Mouse (Mus musculus) midbrain, embryonic 14.5 days (tissue): ENCODE measurements at regions not wholly inside any gene's neighbourhood (a gene's known extent, or its start where the extent isn't known, plus 50 kb on each side); places are given as distances from the start of the nearest gene placed in this dataset.
A peak's percentile ranks its signal among the peaks of the same experiment; 100 is the strongest.

Experiments used
- ATAC-seq: fragments of 200-750 bp; cut with Nextera tagmentation; 2 replicates; pipeline ENCODE4 v1.8.0; 2017; ENCODE audit warnings: moderate number of reproducible peaks, moderate library complexity; ENCODE audit not compliant: low FRiP score, low TSS enrichment
- DNase-seq: peaks from one replicate; pipeline ENCODE4 v3.0.0-alpha.2; 2015
- H3K27ac ChIP-seq: fragments of 300-500 bp; sonication (generic); replicated peaks from 2 replicates; pipeline ENCODE4 v1.5.1; 2014; ENCODE audit warnings: mild to moderate bottlenecking, low read depth, low read length, moderate library complexity
- H3K27me3 ChIP-seq: fragments of 300-500 bp; sonication (generic); 2 replicates; pipeline ENCODE4 v1.6.1; 2014; ENCODE audit warnings: low read length, control low read depth, mixed read lengths; ENCODE audit not compliant: control insufficient read depth, insufficient read depth
- H3K36me3 ChIP-seq: fragments of 300-500 bp; sonication (generic); 2 replicates; pipeline ENCODE4 v1.6.1; 2014; ENCODE audit warnings: low read length, control low read depth; ENCODE audit not compliant: control insufficient read depth, insufficient read depth
- H3K4me1 ChIP-seq: fragments of 300-500 bp; sonication (generic); 2 replicates; pipeline ENCODE4 v1.6.1; 2014; ENCODE audit warnings: mild to moderate bottlenecking, antibody characterized with exemption, low read length, control low read depth; ENCODE audit not compliant: control insufficient read depth, insufficient read depth
- H3K4me2 ChIP-seq: fragments of 300-500 bp; sonication (generic); 2 replicates; pipeline ENCODE4 v1.6.1; 2014; ENCODE audit warnings: mild to moderate bottlenecking, low read length, moderate library complexity
- H3K4me3 ChIP-seq: fragments of 300-500 bp; sonication (generic); replicated peaks from 2 replicates; pipeline ENCODE4 v1.5.1; 2014; ENCODE audit warnings: low read depth, low read length
- H3K9ac ChIP-seq: fragments of 300-500 bp; sonication (generic); replicated peaks from 2 replicates; pipeline ENCODE4 v1.6.1; 2014; ENCODE audit warnings: mild to moderate bottlenecking, low read length, moderate library complexity
- H3K9me3 ChIP-seq: fragments of 300-500 bp; sonication (generic); 2 replicates; pipeline ENCODE4 v1.6.1; 2016; ENCODE audit warnings: low read length, control low read depth, mixed read lengths; ENCODE audit not compliant: control insufficient read depth
- WGBS: fragments of 180-500 bp; shearing (Covaris S2); extraction: QIAGEN DNeasy Blood & Tissue Kit; methylation state at CpG from one replicate; pipeline ENCODE4 v1.1.7; 2014; 5-methylcytosine and 5-hydroxymethylcytosine counted together

GRCm38 (mm10) chr12:88530450-88531143, 170.2 kb downstream of the Adck1 start:
- Histone ChIP-seq H3K9me3 (no peaks in the 10 kb centered on the region), H3K36me3 (no peaks in the 10 kb centered on the region), H3K4me2 (no peak overlapping the region), H3K9ac (no peak overlapping the region), H3K27me3 (no peaks in the 10 kb centered on the region), H3K4me1 (no peaks in the 10 kb centered on the region), H3K4me3 (no peak overlapping the region), H3K27ac (no peak overlapping the region)
- ATAC-seq (no peak), DNase-seq (peak; percentile 15)
- WGBS: 62% methylated on average over 5 of the region's 5 CpGs

GRCm38 (mm10) chr12:88532261-88532973, 172.1 kb downstream of the Adck1 start:
- ATAC-seq (no peak), DNase-seq (peak; percentile 1)
- H3K4me1 ChIP-seq: no peaks in the 10 kb centered on the region
- H3K36me3 ChIP-seq: no peaks in the 10 kb centered on the region
- H3K9ac ChIP-seq: no peak overlapping the region
- no peak overlapping the region for H3K4me3 ChIP-seq
- WGBS: 69% methylated on average over 8 of the region's 8 CpGs
- no peak overlapping the region for H3K4me2 ChIP-seq
- H3K27ac ChIP-seq: no peak overlapping the region
- H3K9me3 ChIP-seq: no peaks in the 10 kb centered on the region
- H3K27me3 ChIP-seq: no peaks in the 10 kb centered on the region

- no peak overlapping the region for H3K27ac ChIP-seq
- DNase-seq (no peak), ATAC-seq (no peak)
- no peaks in the 10 kb centered on the region for H3K9me3 ChIP-seq
- H3K4me2 ChIP-seq: no peak overlapping the region
- no peaks in the 10 kb centered on the region for H3K36me3 ChIP-seq
- H3K27me3 ChIP-seq: no peaks in the 10 kb centered on the region
- H3K9ac ChIP-seq: no peak overlapping the region
- WGBS: 73% methylated on average over 1 of the region's 1 CpGs
- no peak overlapping the region for H3K4me3 ChIP-seq
- no peaks in the 10 kb centered on the region for H3K4me1 ChIP-seq
Measured at GRCm38 (mm10) chr12:88551856-88552255, 170.8 kb upstream of the Nrxn3 start.

- Histone ChIP-seq H3K9me3 (no peaks in the 10 kb centered on the region), H3K9ac (no peak overlapping the region), H3K27me3 (no peaks in the 10 kb centered on the region), H3K27ac (no peak overlapping the region), H3K36me3 (no peaks in the 10 kb centered on the region), H3K4me2 (no peak overlapping the region), H3K4me3 (no peak overlapping the region), H3K4me1 (no peaks in the 10 kb centered on the region)
- ATAC-seq (no peak), DNase-seq (no peak)
- WGBS: 90% methylated on average over 2 of the region's 2 CpGs
Measured at GRCm38 (mm10) chr12:88555475-88555874, 167.2 kb upstream of the Nrxn3 start.

GRCm38 (mm10) chr12:88558036-88558435, 164.6 kb upstream of the Nrxn3 start:
- Histone ChIP-seq H3K9me3 (0 out of 2 replicates have a peak, but pooled peaks cover 4% of the 10 kb centered on the region), H3K27me3 (no peaks in the 10 kb centered on the region), H3K4me2 (no peak overlapping the region), H3K9ac (no peak overlapping the region), H3K4me1 (no peaks in the 10 kb centered on the region), H3K36me3 (no peaks in the 10 kb centered on the region), H3K4me3 (no peak overlapping the region), H3K27ac (no peak overlapping the region)
- 88% methylated on average over 3 of the region's 3 CpGs for WGBS
- ATAC-seq (no peak), DNase-seq (no peak)

GRCm38 (mm10) chr12:88579974-88580373, 142.7 kb upstream of the Nrxn3 start:
- 24% methylated on average over 8 of the region's 8 CpGs for WGBS
- H3K4me1 ChIP-seq: no peaks in the 10 kb centered on the region
- H3K4me2 ChIP-seq: peak overlapping the region; percentile 10; the same call in 1 of the 2 replicates
- H3K36me3 ChIP-seq: no peaks in the 10 kb centered on the region
- H3K9ac ChIP-seq: no peak overlapping the region
- H3K9me3 ChIP-seq: no peaks in the 10 kb centered on the region
- H3K27ac ChIP-seq: 0 out of 2 replicates have a peak overlapping the region, but pooled peaks have one; percentile 45
- H3K4me3 ChIP-seq: no peak overlapping the region
- ATAC-seq (0 out of 2 replicates have a peak, but pooled peaks have one; percentile 34), DNase-seq (peak; percentile 46)
- H3K27me3 ChIP-seq: no peaks in the 10 kb centered on the region

- ATAC-seq (no peak), DNase-seq (no peak)
- Histone ChIP-seq H3K27ac (no peak overlapping the region), H3K27me3 (no peaks in the 10 kb centered on the region), H3K36me3 (no peaks in the 10 kb centered on the region), H3K9ac (no peak overlapping the region), H3K4me3 (no peak overlapping the region), H3K9me3 (no peaks in the 10 kb centered on the region), H3K4me1 (no peaks in the 10 kb centered on the region), H3K4me2 (no peak overlapping the region)
Measured at GRCm38 (mm10) chr12:88605939-88606338, 116.7 kb upstream of the Nrxn3 start.

GRCm38 (mm10) chr12:88620084-88620483, 102.6 kb upstream of the Nrxn3 start:
- H3K4me1 ChIP-seq: no peaks in the 10 kb centered on the region
- peak; percentile 31 for DNase-seq
- no peaks in the 10 kb centered on the region for H3K36me3 ChIP-seq
- ATAC-seq: no peak
- H3K27me3 ChIP-seq: no peaks in the 10 kb centered on the region
- no peak overlapping the region for H3K4me3 ChIP-seq
- no peak overlapping the region for H3K27ac ChIP-seq
- H3K4me2 ChIP-seq: no peak overlapping the region
- WGBS: 60% methylated on average over 2 of the region's 2 CpGs
- no peak overlapping the region for H3K9ac ChIP-seq
- no peaks in the 10 kb centered on the region for H3K9me3 ChIP-seq

- no peak overlapping the region for H3K27ac ChIP-seq
Measured at GRCm38 (mm10) chr12:88644281-88644680, 78.4 kb upstream of the Nrxn3 start.

More at GRCm38 (mm10) chr12:88644281-88644680, 78.4 kb upstream of the Nrxn3 start:
- no peak overlapping the region for H3K4me3 ChIP-seq
- no peaks in the 10 kb centered on the region for H3K27me3 ChIP-seq
- H3K36me3 ChIP-seq: no peaks in the 10 kb centered on the region
- no peaks in the 10 kb centered on the region for H3K9me3 ChIP-seq
- DNase-seq (no peak), ATAC-seq (no peak)
- no peak overlapping the region for H3K4me2 ChIP-seq
- H3K9ac ChIP-seq: no peak overlapping the region
- no peaks in the 10 kb centered on the region for H3K4me1 ChIP-seq
